Mouse (Mus musculus): ENCODE measurements around the gene Tekt3. TPM values are rescaled to one million over a fixed set of nuclear protein-coding genes. Genes with fewer than 3 reads are reported as not detected.

The Tekt3 gene
- polyA plus RNA-seq, 1 experiment, result not detected

GRCm38 (mm10) chr11:63094496-63094895 is 33.0 kb downstream of the Tekt3 start:
- Histone ChIP-seq H3K4me3 (ENCODE audit: insufficient read depth, low read depth, low read length) (no peak overlapping the region), H3K4me1 (ENCODE audit: control insufficient read depth, insufficient read depth, insufficient read length, low read length) (no peaks in the 10 kb centered on the region), H3K27ac (replicated peaks; ENCODE audit: low read depth, low read length) (no peak overlapping the region)

GRCm38 (mm10) chr11:63098016-63098415 is 36.6 kb downstream of the Tekt3 start:
- H3K27ac ChIP-seq (replicated peaks; ENCODE audit: low read depth, low read length), result no peak overlapping the region
- H3K4me1 ChIP-seq (ENCODE audit: control insufficient read depth, insufficient read depth, insufficient read length, low read length), result no peaks in the 10 kb centered on the region
- no peak overlapping the region for H3K4me3 ChIP-seq (ENCODE audit: insufficient read depth, low read depth, low read length)

GRCm38 (mm10) chr11:63099390-63099789 is 37.9 kb downstream of the Tekt3 start:
- no peak overlapping the region for H3K27ac ChIP-seq (replicated peaks; ENCODE audit: low read depth, low read length)
- no peaks in the 10 kb centered on the region for H3K4me1 ChIP-seq (ENCODE audit: control insufficient read depth, insufficient read depth, insufficient read length, low read length)
- no peak overlapping the region for H3K4me3 ChIP-seq (ENCODE audit: insufficient read depth, low read depth, low read length)

GRCm38 (mm10) chr11:63103256-63103655 is 41.8 kb downstream of the Tekt3 start:
- H3K4me3 ChIP-seq (ENCODE audit: insufficient read depth, low read depth, low read length), result no peak overlapping the region
- no peaks in the 10 kb centered on the region for H3K4me1 ChIP-seq (ENCODE audit: control insufficient read depth, insufficient read depth, insufficient read length, low read length)
- no peak overlapping the region for H3K27ac ChIP-seq (replicated peaks; ENCODE audit: low read depth, low read length)

- Histone ChIP-seq H3K4me3 (ENCODE audit: insufficient read depth, low read depth, low read length) (no peak overlapping the region), H3K27ac (replicated peaks; ENCODE audit: low read depth, low read length) (no peak overlapping the region)
These were observed 42.6 kb downstream of the Tekt3 start for GRCm38 (mm10) chr11:63104026-63104425.

GRCm38 (mm10) chr11:63109230-63109775 is 47.8 kb downstream of the Tekt3 start:
- Histone ChIP-seq H3K27ac (replicated peaks; ENCODE audit: low read depth, low read length) (no peak overlapping the region), H3K4me3 (ENCODE audit: insufficient read depth, low read depth, low read length) (no peak overlapping the region), H3K4me1 (ENCODE audit: control insufficient read depth, insufficient read depth, insufficient read length, low read length) (no peaks in the 10 kb centered on the region)

More at GRCm38 (mm10) chr11:63104026-63104425, 42.6 kb downstream of the Tekt3 start:
- no peaks in the 10 kb centered on the region for H3K4me1 ChIP-seq (ENCODE audit: control insufficient read depth, insufficient read depth, insufficient read length, low read length)

- Histone ChIP-seq H3K4me1 (ENCODE audit: control insufficient read depth, insufficient read depth, insufficient read length, low read length) (no peaks in the 10 kb centered on the region), H3K27ac (replicated peaks; ENCODE audit: low read depth, low read length) (no peak overlapping the region), H3K4me3 (ENCODE audit: insufficient read depth, low read depth, low read length) (no peak overlapping the region)
These were observed 48.9 kb downstream of the Tekt3 start for GRCm38 (mm10) chr11:63110329-63110728.

GRCm38 (mm10) chr11:63114807-63115641 is 53.6 kb downstream of the Tekt3 start:
- H3K27ac ChIP-seq (replicated peaks; ENCODE audit: low read depth, low read length), result no peak overlapping the region
- no peak overlapping the region for H3K4me3 ChIP-seq (ENCODE audit: insufficient read depth, low read depth, low read length)
- no peaks in the 10 kb centered on the region for H3K4me1 ChIP-seq (ENCODE audit: control insufficient read depth, insufficient read depth, insufficient read length, low read length)

GRCm38 (mm10) chr11:63116652-63117051 is 55.2 kb downstream of the Tekt3 start:
- no peak overlapping the region for H3K4me3 ChIP-seq (ENCODE audit: insufficient read depth, low read depth, low read length)
- H3K4me1 ChIP-seq (ENCODE audit: control insufficient read depth, insufficient read depth, insufficient read length, low read length), result no peaks in the 10 kb centered on the region
- H3K27ac ChIP-seq (replicated peaks; ENCODE audit: low read depth, low read length), result no peak overlapping the region

GRCm38 (mm10) chr11:63117266-63117665 is 55.8 kb downstream of the Tekt3 start:
- H3K27ac ChIP-seq (replicated peaks; ENCODE audit: low read depth, low read length), result no peak overlapping the region
- H3K4me1 ChIP-seq (ENCODE audit: control insufficient read depth, insufficient read depth, insufficient read length, low read length), result no peaks in the 10 kb centered on the region
- H3K4me3 ChIP-seq (ENCODE audit: insufficient read depth, low read depth, low read length), result no peak overlapping the region

- H3K27ac ChIP-seq (replicated peaks; ENCODE audit: low read depth, low read length), result no peak overlapping the region
- no peaks in the 10 kb centered on the region for H3K4me1 ChIP-seq (ENCODE audit: control insufficient read depth, insufficient read depth, insufficient read length, low read length)
- no peak overlapping the region for H3K4me3 ChIP-seq (ENCODE audit: insufficient read depth, low read depth, low read length)
These were observed 58.3 kb downstream of the Tekt3 start for GRCm38 (mm10) chr11:63119791-63120190.

GRCm38 (mm10) chr11:63122249-63122648 is 60.8 kb downstream of the Tekt3 start:
- Histone ChIP-seq H3K4me1 (ENCODE audit: control insufficient read depth, insufficient read depth, insufficient read length, low read length) (no peaks in the 10 kb centered on the region), H3K27ac (replicated peaks; ENCODE audit: low read depth, low read length) (no peak overlapping the region), H3K4me3 (ENCODE audit: insufficient read depth, low read depth, low read length) (no peak overlapping the region)

GRCm38 (mm10) chr11:63122776-63123350 is 61.4 kb downstream of the Tekt3 start:
- no peak overlapping the region for H3K4me3 ChIP-seq (ENCODE audit: insufficient read depth, low read depth, low read length)
- no peaks in the 10 kb centered on the region for H3K4me1 ChIP-seq (ENCODE audit: control insufficient read depth, insufficient read depth, insufficient read length, low read length)
- no peak overlapping the region for H3K27ac ChIP-seq (replicated peaks; ENCODE audit: low read depth, low read length)

- H3K27ac ChIP-seq (replicated peaks; ENCODE audit: low read depth, low read length), result no peak overlapping the region
- no peak overlapping the region for H3K4me3 ChIP-seq (ENCODE audit: insufficient read depth, low read depth, low read length)
- peaks cover 2% of the 10 kb centered on the region; the same call in 1 of the 2 replicates for H3K4me1 ChIP-seq (ENCODE audit: control insufficient read depth, insufficient read depth, insufficient read length, low read length)
These were observed 62.9 kb downstream of the Tekt3 start for GRCm38 (mm10) chr11:63124316-63124715.

GRCm38 (mm10) chr11:63125832-63126456 is 64.5 kb downstream of the Tekt3 start:
- Histone ChIP-seq H3K27ac (replicated peaks; ENCODE audit: low read depth, low read length) (no peak overlapping the region), H3K4me3 (ENCODE audit: insufficient read depth, low read depth, low read length) (no peak overlapping the region), H3K4me1 (ENCODE audit: control insufficient read depth, insufficient read depth, insufficient read length, low read length) (peaks cover 12% of the 10 kb centered on the region)

All from brown adipose tissue, adult 24 weeks (tissue).